Mouse (Mus musculus) testis, adult 2 months (tissue): ENCODE data around the gene 4930578G10Rik.

Experiments used
- CTCF ChIP-seq: fragments of 200-500 bp; IDR thresholded peaks from 2 replicates; pipeline ENCODE4 v1.5.1; 2012; ENCODE audit warnings: low read depth, mild to moderate bottlenecking, inconsistent platforms, low read length, moderate library complexity; ENCODE audit not compliant: control insufficient read depth, insufficient read depth, insufficient replicate concordance
- POLR2A ChIP-seq: fragments of 200-500 bp; IDR thresholded peaks from 2 replicates; pipeline ENCODE4 v1.6.1; 2012; ENCODE audit warnings: low read depth, mild to moderate bottlenecking, inconsistent platforms, low read length, moderate library complexity; ENCODE audit not compliant: control insufficient read depth

- no peak for TF ChIP-seq CTCF
- TF ChIP-seq POLR2A, result no peak
Measured at GRCm38 (mm10) chr4:42870748-42871147, 135.4 kb downstream of the 4930578G10Rik start.
